1 mouse cellular context compared by ENCODE assay signal in the genomic region with DNA sequence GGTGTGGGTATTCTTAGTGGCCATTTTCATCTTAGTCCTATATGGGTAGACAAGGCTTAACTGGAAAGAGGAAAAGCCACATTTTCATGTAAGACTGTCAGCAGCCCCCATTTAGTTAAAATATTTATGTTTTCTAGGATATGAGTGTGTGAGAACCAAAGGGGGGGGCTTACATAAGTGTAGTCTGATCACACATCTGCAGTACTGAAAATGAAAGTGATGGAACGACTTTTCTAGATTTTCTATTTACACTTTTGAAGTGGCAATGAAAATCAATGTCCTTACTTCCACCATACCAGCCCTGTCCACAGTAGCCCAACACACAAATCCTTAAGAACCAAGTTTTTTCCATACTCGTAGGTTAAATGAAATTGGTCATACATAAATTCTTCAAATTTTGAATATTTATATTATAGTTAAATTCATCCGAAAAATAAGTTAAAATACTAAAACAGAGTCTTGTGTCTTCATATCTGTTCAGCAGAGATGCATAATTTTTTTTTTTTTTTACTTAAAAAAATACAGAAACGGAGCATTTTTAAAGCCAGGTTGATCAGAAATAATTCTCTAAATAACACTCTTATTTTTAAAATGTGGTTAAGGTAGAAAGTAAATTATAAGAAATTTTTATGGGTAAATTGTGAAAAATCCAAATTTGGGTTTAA.
TF ChIP-seq lines count a peak whose summit lies in the region.

No protein-coding gene starts in this region.

TF ChIP-seq in CH12.LX, 34 proteins besides CTCF, POLR2A, EP300 and RAD21:
- TF ChIP-seq ETS1 (conservative IDR thresholded peaks at IDR 0.05; ENCODE audit: low read depth, low read length) (peak; percentile 57), CHD2 (IDR thresholded peaks at IDR 0.05; ENCODE audit: low read length) (peak; percentile 48; the same call in 1 of the 2 replicates), ZNF384 (IDR thresholded peaks at IDR 0.05; ENCODE audit: low read depth, low read length) (peak; percentile 12; the same call in 1 of the 2 replicates), MAFK (IDR thresholded peaks at IDR 0.05; ENCODE audit: insufficient replicate concordance, low read length) (0 out of 2 replicates have a peak, but pooled peaks have one; percentile 17), IRF4 (IDR thresholded peaks at IDR 0.05; ENCODE audit: low read depth, low read length) (peak; percentile 62), TCF12 (IDR thresholded peaks at IDR 0.05; ENCODE audit: low read depth, low read length) (peak; percentile 39; the same call in 1 of the 2 replicates), CHD1 (IDR thresholded peaks at IDR 0.05; ENCODE audit: low read depth, low read length) (peak; percentile 89; the same call in 1 of the 2 replicates), MYC (IDR thresholded peaks at IDR 0.05; ENCODE audit: low read depth, low read length) (0 out of 2 replicates have a peak, but pooled peaks have one; percentile 25), BHLHE40 (IDR thresholded peaks at IDR 0.05; ENCODE audit: low read depth, low read length) (peak; percentile 12; the same call in 1 of the 2 replicates), JUND (conservative IDR thresholded peaks at IDR 0.05; ENCODE audit: low read depth, low read length) (no peak), MXI1 (IDR thresholded peaks at IDR 0.05; ENCODE audit: low read depth, low read length) (no peak), SIN3A (IDR thresholded peaks at IDR 0.05; ENCODE audit: low read length) (peak; percentile 67; the same call in 1 of the 2 replicates), POLR2AphosphoS2 (IDR thresholded peaks at IDR 0.05; ENCODE audit: low read depth, low read length) (0 out of 2 replicates have a peak, but pooled peaks have one; percentile 39), MEF2A (IDR thresholded peaks at IDR 0.05; ENCODE audit: borderline replicate concordance, low read depth, low read length) (no peak)
TF ChIP-seq in CH12.LX: peak in this region for 11.
